Mouse (Mus musculus): ENCODE measurements around the gene Vtn. TPM values are rescaled to one million over a fixed set of nuclear protein-coding genes. Genes with fewer than 3 reads are reported as not detected.

Gene Vtn
- polyA plus RNA-seq, 1 experiment from 2014 or later = 3.6 TPM

DNA sequence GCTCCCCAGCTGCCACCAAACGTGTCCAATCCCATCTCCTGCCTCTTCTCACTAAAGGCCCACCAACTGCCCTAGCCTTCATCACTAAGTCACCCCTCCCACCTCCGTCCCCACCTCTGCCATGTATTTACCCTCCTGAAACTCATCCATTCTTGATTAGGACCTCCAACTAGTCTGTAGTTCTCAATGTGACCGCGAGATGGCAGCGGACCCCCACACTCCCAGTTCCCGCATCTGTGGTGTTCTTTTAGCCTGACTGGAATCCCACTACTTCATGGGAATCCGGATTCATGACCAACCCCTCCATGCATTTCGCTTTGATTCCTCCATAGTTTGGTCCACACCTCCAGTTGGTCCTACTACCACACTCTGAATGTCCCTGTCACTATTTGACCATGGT is 10.7 kb upstream of the Vtn start:
- Histone ChIP-seq H3K4me2 (replicated peaks; ENCODE audit: low read depth) (no peak overlapping the region), H3K9me3 (ENCODE audit: control insufficient read depth, low read length) (no peaks in the 10 kb centered on the region), H3K4me1 (replicated peaks; ENCODE audit: control insufficient read depth, insufficient read depth) (no peaks in the 10 kb centered on the region), H3K27ac (replicated peaks) (no peak overlapping the region), H3K27me3 (ENCODE audit: control insufficient read depth, insufficient read depth, low read length) (peaks cover 8% of the 10 kb centered on the region; the same call in 1 of the 2 replicates), H3K4me3 (ENCODE audit: low read depth, low read length) (no peak overlapping the region), H3K9ac (ENCODE audit: low read length) (no peak overlapping the region), H3K36me3 (ENCODE audit: control insufficient read depth, insufficient read depth, low read length) (no peaks in the 10 kb centered on the region)
- DNase-seq (ENCODE audit: low spot score) (peak; percentile 77), ATAC-seq (ENCODE audit: low FRiP score, low TSS enrichment) (no peak)
- WGBS = 4% methylated on average over 8 of the region's 8 CpGs
- TF ChIP-seq EP300 (optimal IDR thresholded peaks at IDR 0.05) = no peak
- TF ChIP-seq CTCF (IDR thresholded peaks at IDR 0.05; ENCODE audit: low read depth) = peak; percentile 91

- ATAC-seq (ENCODE audit: low FRiP score, low TSS enrichment) = no peak
- H3K27me3 ChIP-seq (ENCODE audit: control insufficient read depth, insufficient read depth, low read length) = peaks cover 13% of the 10 kb centered on the region; the same call in 1 of the 2 replicates
- H3K27ac ChIP-seq (replicated peaks) = no peak overlapping the region
Observed at GRCm38 (mm10) chr11:78490781-78491241, 8.1 kb upstream of the Vtn start.

DNA sequence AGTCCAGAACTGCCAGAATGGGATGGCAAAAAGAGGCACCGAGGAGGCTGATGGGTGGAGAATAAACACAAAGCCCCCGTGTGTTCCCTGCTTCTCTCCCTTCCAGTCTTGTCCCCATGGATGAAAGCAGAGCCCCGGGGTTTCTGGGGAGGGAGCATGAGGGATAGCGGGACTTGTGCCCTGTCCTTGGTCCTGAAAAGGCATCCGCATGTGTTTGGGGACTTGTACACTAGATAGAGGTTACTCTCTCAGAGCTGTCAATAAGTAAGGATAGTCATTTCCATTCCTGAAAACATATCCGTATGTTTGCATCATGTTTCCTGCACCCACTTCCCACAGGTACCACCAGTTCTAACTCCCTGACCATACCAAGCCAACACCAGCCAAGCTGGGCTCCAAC is 3.0 kb upstream of the Vtn start:
- 5% methylated on average over 6 of the region's 6 CpGs for WGBS
- H3K9me3 ChIP-seq (ENCODE audit: control insufficient read depth, low read length) = no peaks in the 10 kb centered on the region
- no peak overlapping the region for H3K9ac ChIP-seq (ENCODE audit: low read length)
- TF ChIP-seq EP300 (optimal IDR thresholded peaks at IDR 0.05) (no peak), CTCF (IDR thresholded peaks at IDR 0.05; ENCODE audit: low read depth) (no peak)
- no peaks in the 10 kb centered on the region; the same call in 1 of the 2 replicates for H3K4me1 ChIP-seq (replicated peaks; ENCODE audit: control insufficient read depth, insufficient read depth)
- H3K27me3 ChIP-seq (ENCODE audit: control insufficient read depth, insufficient read depth, low read length) = peaks cover 7% of the 10 kb centered on the region; the same call in 1 of the 2 replicates
- H3K4me3 ChIP-seq (ENCODE audit: low read depth, low read length) = no peak overlapping the region
- no peaks in the 10 kb centered on the region for H3K36me3 ChIP-seq (ENCODE audit: control insufficient read depth, insufficient read depth, low read length)
- no peak overlapping the region for H3K27ac ChIP-seq (replicated peaks)
- DNase-seq (ENCODE audit: low spot score) = peak; percentile 46
- ATAC-seq (ENCODE audit: low FRiP score, low TSS enrichment) = no peak
- no peak overlapping the region for H3K4me2 ChIP-seq (replicated peaks; ENCODE audit: low read depth)

More at GRCm38 (mm10) chr11:78490781-78491241, 8.1 kb upstream of the Vtn start:
- peak overlapping the region; percentile 8; the same call in 1 of the 2 replicates for H3K4me3 ChIP-seq (ENCODE audit: low read depth, low read length)
- H3K9ac ChIP-seq (ENCODE audit: low read length) = no peak overlapping the region
- H3K36me3 ChIP-seq (ENCODE audit: control insufficient read depth, insufficient read depth, low read length) = no peaks in the 10 kb centered on the region
- 9% methylated on average over 48 of the region's 48 CpGs for WGBS
- TF ChIP-seq CTCF (IDR thresholded peaks at IDR 0.05; ENCODE audit: low read depth) = peak; percentile 54
- TF ChIP-seq EP300 (optimal IDR thresholded peaks at IDR 0.05) = no peak
- no peaks in the 10 kb centered on the region for H3K9me3 ChIP-seq (ENCODE audit: control insufficient read depth, low read length)
- peak; percentile 23 for DNase-seq (ENCODE audit: low spot score)
- peak overlapping the region; percentile 27 for H3K4me2 ChIP-seq (replicated peaks; ENCODE audit: low read depth)
- H3K4me1 ChIP-seq (replicated peaks; ENCODE audit: control insufficient read depth, insufficient read depth) = no peaks in the 10 kb centered on the region

DNA sequence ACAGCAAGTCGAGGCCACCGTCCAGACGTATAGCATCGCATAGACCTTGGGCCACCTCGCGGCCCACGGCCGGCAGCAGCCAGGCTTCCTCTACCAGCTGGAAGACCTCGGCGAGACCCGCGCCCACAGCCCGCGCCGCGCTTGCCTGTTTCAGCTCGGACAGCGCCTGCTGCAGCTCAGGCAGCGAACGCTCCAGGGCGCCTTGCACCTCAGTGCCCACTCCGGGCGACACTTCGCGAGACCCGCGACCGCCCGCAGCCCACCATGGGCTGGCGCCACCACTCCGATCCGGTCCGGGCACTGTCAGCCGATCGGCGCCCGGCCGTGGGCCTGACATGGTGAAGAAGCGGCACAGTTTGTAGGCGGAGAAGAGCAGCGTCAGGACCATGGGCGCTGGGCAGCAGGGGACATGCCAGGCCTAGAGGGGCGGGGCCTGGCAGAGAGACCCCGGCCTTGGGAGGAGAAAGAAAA is 1.8 kb upstream of the Vtn start:
- DNase-seq (ENCODE audit: low spot score) (peak; percentile 34), ATAC-seq (ENCODE audit: low FRiP score, low TSS enrichment) (no peak)
- WGBS = 0% methylated on average over 43 of the region's 44 CpGs
- Histone ChIP-seq H3K4me2 (replicated peaks; ENCODE audit: low read depth) (peak overlapping the region; percentile 71), H3K4me1 (replicated peaks; ENCODE audit: control insufficient read depth, insufficient read depth) (no peaks in the 10 kb centered on the region; the same call in 1 of the 2 replicates), H3K27me3 (ENCODE audit: control insufficient read depth, insufficient read depth, low read length) (0 out of 2 replicates have a peak, but pooled peaks cover 5% of the 10 kb centered on the region), H3K9me3 (ENCODE audit: control insufficient read depth, low read length) (no peaks in the 10 kb centered on the region), H3K9ac (ENCODE audit: low read length) (peak overlapping the region; percentile 41; the same call in 1 of the 2 replicates), H3K36me3 (ENCODE audit: control insufficient read depth, insufficient read depth, low read length) (no peaks in the 10 kb centered on the region), H3K4me3 (ENCODE audit: low read depth, low read length) (peak overlapping the region; percentile 40), H3K27ac (replicated peaks) (no peak overlapping the region)
- TF ChIP-seq CTCF (IDR thresholded peaks at IDR 0.05; ENCODE audit: low read depth) = no peak
- TF ChIP-seq EP300 (optimal IDR thresholded peaks at IDR 0.05) = no peak

GRCm38 (mm10) chr11:78497544-78498522 is 1.1 kb upstream of the Vtn start, which contains the start of gene Sarm1:
TSS of gene Sarm1 (minus strand) at chr11:78497754.
- WGBS = 3% methylated on average over 36 of the region's 36 CpGs
- DNase-seq (ENCODE audit: low spot score) (peak; percentile 95), ATAC-seq (ENCODE audit: low FRiP score, low TSS enrichment) (peak; percentile 95)
- 0 out of 2 replicates have a peak, but pooled peaks cover 5% of the 10 kb centered on the region for H3K27me3 ChIP-seq (ENCODE audit: control insufficient read depth, insufficient read depth, low read length)
- H3K27ac ChIP-seq (replicated peaks) = 0 out of 2 replicates have a peak within 1 kb of the TSS, but pooled peaks have one; percentile 13
- peak within 1 kb of the TSS; percentile 40 for H3K4me3 ChIP-seq (ENCODE audit: low read depth, low read length)
- H3K4me2 ChIP-seq (replicated peaks; ENCODE audit: low read depth) = peak within 1 kb of the TSS; percentile 71
- no peaks in the 10 kb centered on the region; the same call in 1 of the 2 replicates for H3K4me1 ChIP-seq (replicated peaks; ENCODE audit: control insufficient read depth, insufficient read depth)
- H3K9ac ChIP-seq (ENCODE audit: low read length) = peak within 1 kb of the TSS; percentile 41; the same call in 1 of the 2 replicates
- H3K9me3 ChIP-seq (ENCODE audit: control insufficient read depth, low read length) = no peaks in the 10 kb centered on the region
- H3K36me3 ChIP-seq (ENCODE audit: control insufficient read depth, insufficient read depth, low read length) = no peaks in the 10 kb centered on the region
- TF ChIP-seq CTCF (IDR thresholded peaks at IDR 0.05; ENCODE audit: low read depth) (0 out of 2 replicates have a peak, but pooled peaks have one; percentile 18), EP300 (optimal IDR thresholded peaks at IDR 0.05) (no peak)
